Mouse (Mus musculus) heart, embryonic 13.5 days (tissue): Measurements from ENCODE around the gene Ppfia3. TPM values are rescaled to one million over a fixed set of nuclear protein-coding genes. Genes with fewer than 3 reads are reported as not detected.
A peak's percentile ranks its signal among the peaks of the same experiment; 100 is the strongest.
"Not testable (repeated sequence)": the region's sequence is repeated elsewhere in the genome, so short reads cannot be mapped to it uniquely, and the experiment has no call there.

Experiments
- ATAC-seq: fragments of 200-750 bp; cut with Nextera tagmentation; 2 replicates; pipeline ENCODE4 v1.8.0; 2017; ENCODE audit warnings: moderate TSS enrichment; ENCODE audit not compliant: insufficient number of reproducible peaks, low FRiP score, low TSS enrichment; ENCODE audit errors: extremely low read depth
- H3K27ac ChIP-seq: fragments of 300-500 bp; sonication (generic); replicated peaks from 2 replicates; pipeline ENCODE4 v1.5.1; 2015; ENCODE audit warnings: moderate library complexity, mild to moderate bottlenecking, inconsistent platforms
- H3K27me3 ChIP-seq: fragments of 300-500 bp; sonication (generic); replicated peaks from 2 replicates; pipeline ENCODE4 v1.6.1; 2015; ENCODE audit warnings: mild to moderate bottlenecking, inconsistent platforms
- H3K36me3 ChIP-seq: fragments of 300-500 bp; sonication (generic); 2 replicates; pipeline ENCODE4 v1.6.1; 2015; ENCODE audit warnings: mild to moderate bottlenecking, inconsistent platforms
- H3K4me1 ChIP-seq: fragments of 300-500 bp; sonication (generic); 2 replicates; pipeline ENCODE4 v1.6.1; 2015; ENCODE audit warnings: inconsistent platforms
- H3K4me2 ChIP-seq: fragments of 300-500 bp; sonication (generic); 2 replicates; pipeline ENCODE4 v1.6.1; 2015; ENCODE audit warnings: inconsistent platforms, mild to moderate bottlenecking, moderate library complexity
- H3K4me3 ChIP-seq: fragments of 300-500 bp; sonication (generic); 2 replicates; pipeline ENCODE4 v1.5.1; 2015; ENCODE audit warnings: moderate library complexity, mild to moderate bottlenecking, inconsistent platforms
- H3K9ac ChIP-seq: fragments of 300-500 bp; sonication (generic); 2 replicates; pipeline ENCODE4 v1.6.1; 2015; ENCODE audit warnings: inconsistent platforms, mild to moderate bottlenecking, moderate library complexity
- H3K9me3 ChIP-seq: fragments of 300-500 bp; sonication (generic); 2 replicates; pipeline ENCODE4 v1.6.1; 2016; ENCODE audit warnings: inconsistent platforms
- WGBS: fragments of 180-500 bp; shearing (Covaris S2); methylation state at CpG from one replicate; pipeline ENCODE4 v1.1.7; 2015; ENCODE audit warnings: mixed read lengths; 5-methylcytosine and 5-hydroxymethylcytosine counted together
- polyA plus RNA-seq: library from polyadenylated mRNA; unstranded; fragments of >200 nt; fragmentation: Nextera tagmentation; extraction: Ambion mirVana; gene quantifications from 2 replicates; pipeline ENCODE4 v1.2.1, GENCODE M21; 2015

Ppfia3 gene
- polyA plus RNA-seq, 1 experiment from 2014 or later: 2.3 TPM

GRCm38 (mm10) chr7:45362801-45363200 lies 4.0 kb downstream of the Ppfia3 start:
- Histone ChIP-seq H3K4me1 (peaks cover 32% of the 10 kb centered on the region), H3K9me3 (no peaks in the 10 kb centered on the region), H3K4me2 (no peak overlapping the region), H3K27ac (no peak overlapping the region), H3K27me3 (peaks cover 80% of the 10 kb centered on the region), H3K36me3 (no peaks in the 10 kb centered on the region), H3K9ac (no peak overlapping the region), H3K4me3 (no peak overlapping the region)
- WGBS: 3% methylated on average over 13 of the region's 13 CpGs
- ATAC-seq: no peak

- WGBS: under 1% methylated on average over 43 of the region's 43 CpGs
Observed at GRCm38 (mm10) chr7:45361243-45361804, 5.5 kb downstream of the Ppfia3 start.

GRCm38 (mm10) chr7:45360404-45361125 lies 6.3 kb downstream of the Ppfia3 start:
- Histone ChIP-seq H3K4me1 (peaks cover 16% of the 10 kb centered on the region), H3K9me3 (no peaks in the 10 kb centered on the region), H3K4me2 (peak overlapping the region; percentile 77; the same call in 1 of the 2 replicates), H3K27me3 (peaks cover 91% of the 10 kb centered on the region), H3K36me3 (no peaks in the 10 kb centered on the region), H3K4me3 (peak overlapping the region; percentile 52), H3K9ac (no peak overlapping the region), H3K27ac (no peak overlapping the region)
- ATAC-seq: no peak
- WGBS: 38% methylated on average over 18 of the region's 18 CpGs

More at GRCm38 (mm10) chr7:45361243-45361804, 5.5 kb downstream of the Ppfia3 start:
- Histone ChIP-seq H3K4me1 (peaks cover 23% of the 10 kb centered on the region), H3K36me3 (no peaks in the 10 kb centered on the region), H3K4me2 (peak overlapping the region; percentile 77), H3K27ac (no peak overlapping the region), H3K9ac (peak overlapping the region; percentile 74), H3K27me3 (peaks cover 91% of the 10 kb centered on the region), H3K4me3 (peak overlapping the region; percentile 52), H3K9me3 (no peaks in the 10 kb centered on the region)
- peak; percentile 74 for ATAC-seq

GRCm38 (mm10) chr7:45359081-45359480 lies 7.7 kb downstream of the Ppfia3 start:
- peaks cover 16% of the 10 kb centered on the region for H3K4me1 ChIP-seq
- H3K9ac ChIP-seq, H3K27ac ChIP-seq, H3K9me3 ChIP-seq, H3K4me2 ChIP-seq, ATAC-seq, H3K4me3 ChIP-seq, H3K36me3 ChIP-seq: not testable (repeated sequence)
- WGBS: 39% methylated on average over 11 of the region's 11 CpGs
- peaks cover 90% of the 10 kb centered on the region for H3K27me3 ChIP-seq

- WGBS: 37% methylated on average over 13 of the region's 13 CpGs
- H3K9ac ChIP-seq: no peak overlapping the region
- H3K4me3 ChIP-seq: no peak overlapping the region
- no peak for ATAC-seq
- no peaks in the 10 kb centered on the region for H3K9me3 ChIP-seq
- H3K36me3 ChIP-seq: no peaks in the 10 kb centered on the region
- H3K4me2 ChIP-seq: no peak overlapping the region
- H3K27ac ChIP-seq: no peak overlapping the region
- peaks cover 1% of the 10 kb centered on the region; the same call in 1 of the 2 replicates for H3K4me1 ChIP-seq
- peaks cover 81% of the 10 kb centered on the region for H3K27me3 ChIP-seq
Observed at GRCm38 (mm10) chr7:45356087-45356486, 10.7 kb downstream of the Ppfia3 start.

GRCm38 (mm10) chr7:45355318-45356020 lies 11.3 kb downstream of the Ppfia3 start:
- H3K27ac ChIP-seq: no peak overlapping the region
- 66% methylated on average over 15 of the region's 15 CpGs for WGBS
- no peak overlapping the region for H3K4me2 ChIP-seq
- peaks cover 79% of the 10 kb centered on the region for H3K27me3 ChIP-seq
- H3K4me1 ChIP-seq: no peaks in the 10 kb centered on the region
- H3K9me3 ChIP-seq: no peaks in the 10 kb centered on the region
- no peak overlapping the region for H3K9ac ChIP-seq
- ATAC-seq: no peak; the same call in 1 of the 2 replicates
- no peak overlapping the region for H3K4me3 ChIP-seq
- no peaks in the 10 kb centered on the region for H3K36me3 ChIP-seq

- no peak overlapping the region for H3K27ac ChIP-seq
- H3K4me2 ChIP-seq: no peak overlapping the region
- H3K4me3 ChIP-seq: no peak overlapping the region
- H3K4me1 ChIP-seq: no peaks in the 10 kb centered on the region
- no peaks in the 10 kb centered on the region for H3K9me3 ChIP-seq
- H3K36me3 ChIP-seq: no peaks in the 10 kb centered on the region
- ATAC-seq: no peak
- H3K27me3 ChIP-seq: peaks cover 66% of the 10 kb centered on the region
- no peak overlapping the region for H3K9ac ChIP-seq
- 16% methylated on average over 5 of the region's 5 CpGs for WGBS
Observed at GRCm38 (mm10) chr7:45353041-45353440, 13.8 kb downstream of the Ppfia3 start.

GRCm38 (mm10) chr7:45346905-45347304 lies 19.9 kb downstream of the Ppfia3 start:
- H3K27me3 ChIP-seq: peaks cover 20% of the 10 kb centered on the region
- H3K9ac ChIP-seq: no peak overlapping the region
- no peaks in the 10 kb centered on the region for H3K9me3 ChIP-seq
- H3K36me3 ChIP-seq: no peaks in the 10 kb centered on the region
- no peak overlapping the region for H3K4me3 ChIP-seq
- whole genome bisulfite sequencing: 68% methylated on average over 13 of the region's 13 CpGs
- no peak overlapping the region for H3K4me2 ChIP-seq
- no peak overlapping the region for H3K27ac ChIP-seq
- ATAC-seq: no peak
- no peaks in the 10 kb centered on the region for H3K4me1 ChIP-seq

GRCm38 (mm10) chr7:45343543-45343942 lies 23.3 kb downstream of the Ppfia3 start:
- 17% methylated on average over 13 of the region's 13 CpGs for WGBS

GRCm38 (mm10) chr7:45342081-45342480 lies 24.7 kb downstream of the Ppfia3 start:
- Histone ChIP-seq H3K9me3 (no peaks in the 10 kb centered on the region), H3K4me3 (no peak overlapping the region)
- ATAC-seq: no peak

More at GRCm38 (mm10) chr7:45343543-45343942, 23.3 kb downstream of the Ppfia3 start:
- Histone ChIP-seq H3K9ac (no peak overlapping the region), H3K9me3 (no peaks in the 10 kb centered on the region), H3K36me3 (no peaks in the 10 kb centered on the region), H3K4me1 (peaks cover 30% of the 10 kb centered on the region), H3K4me3 (no peak overlapping the region), H3K27me3 (peaks cover 9% of the 10 kb centered on the region; the same call in 1 of the 2 replicates), H3K27ac (no peak overlapping the region), H3K4me2 (no peak overlapping the region)
- no peak for ATAC-seq

GRCm38 (mm10) chr7:45341303-45341702 lies 25.5 kb downstream of the Ppfia3 start:
- Histone ChIP-seq H3K9ac (peak overlapping the region; percentile 47; the same call in 1 of the 2 replicates), H3K27ac (peak overlapping the region; percentile 56), H3K4me2 (peak overlapping the region; percentile 79), H3K27me3 (peaks cover 20% of the 10 kb centered on the region), H3K36me3 (no peaks in the 10 kb centered on the region), H3K4me1 (peaks cover 49% of the 10 kb centered on the region), H3K9me3 (no peaks in the 10 kb centered on the region), H3K4me3 (peak overlapping the region; percentile 60)
- no peak for ATAC-seq
- 1% methylated on average over 8 of the region's 8 CpGs for WGBS

More at GRCm38 (mm10) chr7:45342081-45342480, 24.7 kb downstream of the Ppfia3 start:
- Histone ChIP-seq H3K9ac (no peak overlapping the region), H3K27ac (no peak overlapping the region), H3K36me3 (no peaks in the 10 kb centered on the region), H3K4me2 (no peak overlapping the region), H3K4me1 (peaks cover 45% of the 10 kb centered on the region), H3K27me3 (peaks cover 20% of the 10 kb centered on the region)
- 83% methylated on average over 11 of the region's 11 CpGs for WGBS
